Mouse (Mus musculus) small intestine, adult 2 months (tissue): ENCODE measurements around the gene Ctsw. TPM values are rescaled to one million over a fixed set of nuclear protein-coding genes. Genes with fewer than 3 reads are reported as not detected.

Source experiments
- H3K27ac ChIP-seq: fragments of 200-500 bp; 2 replicates; pipeline ENCODE4 v1.5.1; 2012; ENCODE audit warnings: low read depth, low read length, control low read depth, inconsistent platforms; ENCODE audit not compliant: insufficient read depth
- H3K27me3 ChIP-seq: fragments of 200-500 bp; 2 replicates; pipeline ENCODE4 v1.6.1; 2012; ENCODE audit warnings: mild to moderate bottlenecking, moderate library complexity, low read length, inconsistent platforms; ENCODE audit not compliant: control insufficient read depth, insufficient read depth
- H3K36me3 ChIP-seq: fragments of 200-500 bp; 2 replicates; pipeline ENCODE4 v1.6.1; 2012; ENCODE audit warnings: mild to moderate bottlenecking, low read length, control low read depth, inconsistent platforms; ENCODE audit not compliant: control insufficient read depth, insufficient read depth
- H3K4me1 ChIP-seq: fragments of 200-500 bp; 2 replicates; pipeline ENCODE4 v1.6.1; 2012; ENCODE audit warnings: low read length, inconsistent platforms, mixed read lengths; ENCODE audit not compliant: control insufficient read depth, insufficient read depth, insufficient read length
- H3K4me3 ChIP-seq: fragments of 200-500 bp; 2 replicates; pipeline ENCODE4 v1.5.1; 2012; ENCODE audit warnings: low read depth, mild to moderate bottlenecking, control low read depth, inconsistent platforms, low read length, moderate library complexity
- CTCF ChIP-seq: fragments of 200-500 bp; IDR thresholded peaks from 2 replicates; pipeline ENCODE4 v1.5.1; 2012; ENCODE audit warnings: low read depth, mild to moderate bottlenecking, control low read depth, inconsistent platforms, low read length, moderate library complexity, mixed read lengths; ENCODE audit not compliant: insufficient replicate concordance, insufficient read length; ENCODE audit errors: extremely low read depth
- POLR2A ChIP-seq: fragments of 200-500 bp; IDR thresholded peaks from 2 replicates; pipeline ENCODE4 v1.6.1; 2012; ENCODE audit warnings: low read depth, mild to moderate bottlenecking, control low read depth, inconsistent platforms, low read length, moderate library complexity
- WGBS: fragments of 180-500 bp; shearing (Covaris S2); methylation state at CpG from one replicate; pipeline ENCODE4 v1.1.7; 2018; 5-methylcytosine and 5-hydroxymethylcytosine counted together
- polyA plus RNA-seq: library from polyadenylated mRNA; depleted of rRNA; stranded (reverse); fragments of >200 nt; gene quantifications from 2 replicates; pipeline ENCODE4 v1.2.3, GENCODE M21; 2012

Ctsw gene
- polyA plus RNA-seq, 1 experiment, result 10.2 TPM

DNA sequence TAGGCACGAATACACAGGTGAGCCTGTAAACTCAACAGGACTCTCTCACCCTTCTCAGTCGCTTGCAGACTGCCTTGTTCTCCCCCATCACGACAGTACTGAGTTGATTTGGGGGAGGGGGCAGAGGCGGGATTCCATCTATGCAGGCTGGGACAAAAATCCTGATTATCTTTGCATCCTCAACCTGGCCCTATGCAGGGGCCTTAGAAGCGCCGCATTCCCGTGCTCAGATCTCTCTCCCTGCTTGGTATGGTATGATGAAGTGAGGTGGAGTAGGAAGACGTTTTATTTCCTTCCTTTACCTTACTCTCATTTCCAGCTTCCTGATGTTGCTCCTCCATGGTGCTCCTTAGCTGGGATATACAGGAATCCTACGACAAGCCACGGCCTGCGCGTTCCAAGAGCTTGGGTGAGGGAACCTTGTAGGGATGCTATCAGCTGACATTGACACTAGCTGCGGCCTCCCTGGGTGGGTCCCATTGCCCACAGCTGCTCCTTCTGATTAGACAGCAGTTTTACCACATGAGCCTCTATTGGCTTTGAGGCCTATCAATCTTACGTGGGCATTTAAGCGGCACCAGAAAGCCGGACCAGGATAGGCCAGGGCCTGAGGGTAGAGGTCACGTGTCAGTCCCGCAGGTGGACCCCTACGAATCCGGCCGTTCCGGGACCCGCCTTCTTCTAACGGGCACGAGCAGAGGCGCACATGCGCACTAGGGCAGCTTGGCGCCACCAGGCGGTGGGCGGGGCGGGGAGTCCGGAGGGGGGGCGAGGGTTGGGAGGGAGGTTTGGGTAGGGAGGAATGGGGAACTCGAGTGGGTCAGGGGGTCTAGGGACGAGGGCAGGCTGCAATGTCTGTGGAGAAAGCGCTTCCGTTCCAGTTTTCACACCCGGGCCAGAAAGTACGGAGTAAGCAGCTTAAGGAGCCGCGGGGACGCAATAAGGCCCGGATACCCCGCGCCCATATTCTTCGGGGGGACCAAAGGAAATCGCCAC is 42.0 kb upstream of the Ctsw start, which contains the start of gene Snx32:
Gene Snx32 (minus strand): TSS at position 508 of the 996 bp plus-strand sequence.
- peaks cover 17% of the 10 kb centered on the region for H3K4me1 ChIP-seq
- no peaks in the 10 kb centered on the region for H3K27me3 ChIP-seq
- peak within 1 kb of the TSS; percentile 26; the same call in 1 of the 2 replicates for H3K27ac ChIP-seq
- TF ChIP-seq POLR2A, result no peak
- peak; percentile 20; the same call in 1 of the 2 replicates for TF ChIP-seq CTCF
- peak within 1 kb of the TSS; percentile 66 for H3K4me3 ChIP-seq
- H3K36me3 ChIP-seq, result no peaks in the 10 kb centered on the region
- WGBS, result 4% methylated on average over 47 of the region's 47 CpGs

DNA sequence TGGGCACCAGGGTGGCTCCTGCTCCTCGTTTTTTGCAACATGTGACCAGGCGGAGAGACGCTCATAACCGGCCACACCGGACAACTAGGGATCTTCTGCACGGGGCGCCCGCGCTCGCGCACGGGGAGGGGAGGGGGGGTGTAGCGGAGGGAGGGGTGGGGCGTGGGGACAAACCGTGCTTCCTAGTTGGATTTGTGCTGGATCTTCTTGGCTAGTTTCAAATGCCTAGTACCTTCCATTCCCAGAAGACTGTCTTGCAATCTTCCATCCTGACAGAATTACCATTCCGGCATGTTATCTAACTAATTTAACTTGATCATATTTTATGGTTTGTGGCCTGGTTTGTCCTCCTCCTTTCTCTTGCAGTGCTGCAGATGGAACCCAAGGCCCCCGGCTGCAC is 35.4 kb upstream of the Ctsw start, which contains the start of gene 1700020D05Rik:
Gene 1700020D05Rik (minus strand): TSS at position 101 of the 400 bp plus-strand sequence.
- Histone ChIP-seq H3K4me3 (no peak within 1 kb of the TSS), H3K36me3 (no peaks in the 10 kb centered on the region), H3K4me1 (peaks cover 6% of the 10 kb centered on the region; the same call in 1 of the 2 replicates), H3K27me3 (no peaks in the 10 kb centered on the region), H3K27ac (no peak within 1 kb of the TSS)
- TF ChIP-seq CTCF (no peak), POLR2A (no peak)
- WGBS, result 38% methylated on average over 17 of the region's 17 CpGs

DNA sequence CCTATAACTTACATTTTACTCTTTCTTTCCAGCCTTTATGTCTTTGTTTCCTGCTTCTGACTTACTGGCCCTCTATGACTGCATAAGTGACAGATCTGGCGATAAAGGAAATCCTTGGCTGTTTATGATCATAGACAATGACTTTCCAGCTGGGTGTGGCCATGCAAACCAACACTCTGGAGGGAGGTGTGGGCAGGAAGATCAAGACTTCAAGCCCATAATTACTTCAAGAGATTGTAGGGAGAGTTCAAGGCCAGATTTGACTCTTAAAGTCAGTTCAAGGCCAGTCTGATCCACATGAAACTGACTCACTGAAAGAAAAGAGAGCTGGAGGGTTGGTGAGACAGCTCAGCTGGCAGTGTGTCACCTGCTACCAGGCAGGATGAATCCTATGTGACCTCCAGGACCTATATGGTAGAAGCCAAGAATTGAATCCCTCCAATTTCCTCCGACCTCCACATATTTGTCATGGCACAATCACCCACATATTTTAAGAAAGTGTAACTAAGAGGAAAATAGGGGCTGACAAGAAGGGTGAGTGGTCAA is 32.1 kb upstream of the Ctsw start:
- TF ChIP-seq CTCF, result no peak
- TF ChIP-seq POLR2A, result no peak
- H3K27ac ChIP-seq, result peak overlapping the region; percentile 77
- H3K4me1 ChIP-seq, result peaks cover 6% of the 10 kb centered on the region; the same call in 1 of the 2 replicates
- 49% methylated on average over 2 of the region's 2 CpGs for WGBS
- H3K4me3 ChIP-seq, result no peak overlapping the region
- H3K36me3 ChIP-seq, result peaks cover 18% of the 10 kb centered on the region
- no peaks in the 10 kb centered on the region for H3K27me3 ChIP-seq

GRCm38 (mm10) chr19:5496052-5496370 is 27.7 kb upstream of the Ctsw start:
- Histone ChIP-seq H3K27me3 (no peaks in the 10 kb centered on the region), H3K36me3 (peaks cover 41% of the 10 kb centered on the region), H3K4me3 (no peak overlapping the region), H3K4me1 (peaks cover 13% of the 10 kb centered on the region; the same call in 1 of the 2 replicates), H3K27ac (no peak overlapping the region)
- 81% methylated on average over 16 of the region's 16 CpGs for WGBS
- TF ChIP-seq POLR2A (no peak), CTCF (no peak)

- no peak overlapping the region for H3K4me3 ChIP-seq
- TF ChIP-seq CTCF (no peak), POLR2A (no peak)
- no peaks in the 10 kb centered on the region for H3K27me3 ChIP-seq
- H3K4me1 ChIP-seq, result peaks cover 10% of the 10 kb centered on the region; the same call in 1 of the 2 replicates
- H3K36me3 ChIP-seq, result peaks cover 41% of the 10 kb centered on the region
- no peak overlapping the region for H3K27ac ChIP-seq
- 78% methylated on average over 12 of the region's 12 CpGs for WGBS
These were observed 27.2 kb upstream of the Ctsw start for GRCm38 (mm10) chr19:5495353-5496051.

- WGBS, result 46% methylated on average over 3 of the region's 3 CpGs
- H3K36me3 ChIP-seq, result peaks cover 41% of the 10 kb centered on the region
These were observed 26.0 kb upstream of the Ctsw start for GRCm38 (mm10) chr19:5494314-5494713.

More at GRCm38 (mm10) chr19:5494314-5494713, 26.0 kb upstream of the Ctsw start:
- Histone ChIP-seq H3K27me3 (no peaks in the 10 kb centered on the region), H3K27ac (peak overlapping the region; percentile 98), H3K4me1 (peaks cover 8% of the 10 kb centered on the region; the same call in 1 of the 2 replicates), H3K4me3 (no peak overlapping the region)
- TF ChIP-seq CTCF (no peak), POLR2A (no peak)
